Mouse (Mus musculus) limb, embryonic 14.5 days (tissue): ENCODE data around the gene Epor. TPM values are rescaled to one million over a fixed set of nuclear protein-coding genes. Genes with fewer than 3 reads are reported as not detected.

Experiments used
- ATAC-seq: fragments of 200-750 bp; cut with Nextera tagmentation; 2 replicates; pipeline ENCODE4 v1.8.0; 2017; ENCODE audit warnings: low read depth, moderate number of reproducible peaks, moderate TSS enrichment; ENCODE audit not compliant: low FRiP score
- DNase-seq: peaks from one replicate; pipeline ENCODE4 v3.0.0-alpha.2; 2015; ENCODE audit warnings: low spot score
- H3K27ac ChIP-seq: fragments of 300-500 bp; sonication (generic); replicated peaks from 2 replicates; pipeline ENCODE4 v1.5.1; 2014; ENCODE audit warnings: low read depth, mild to moderate bottlenecking, low read length, moderate library complexity, mixed read lengths
- H3K27me3 ChIP-seq: fragments of 300-500 bp; sonication (generic); 2 replicates; pipeline ENCODE4 v1.6.1; 2014; ENCODE audit warnings: low read length, mixed read lengths; ENCODE audit not compliant: control insufficient read depth, insufficient read depth
- H3K36me3 ChIP-seq: fragments of 300-500 bp; sonication (generic); 2 replicates; pipeline ENCODE4 v1.6.1; 2014; ENCODE audit warnings: mild to moderate bottlenecking, low read length, moderate library complexity, mixed read lengths; ENCODE audit not compliant: control insufficient read depth, insufficient read depth
- H3K4me1 ChIP-seq: fragments of 300-500 bp; sonication (generic); 2 replicates; pipeline ENCODE4 v1.6.1; 2014; ENCODE audit warnings: antibody characterized with exemption, low read length, mixed read lengths; ENCODE audit not compliant: control insufficient read depth, insufficient read depth
- H3K4me2 ChIP-seq: fragments of 300-500 bp; sonication (generic); replicated peaks from 2 replicates; pipeline ENCODE4 v1.6.1; 2014; ENCODE audit warnings: low read depth, mild to moderate bottlenecking, low read length, moderate library complexity; ENCODE audit not compliant: severe bottlenecking
- H3K4me3 ChIP-seq: fragments of 300-500 bp; sonication (generic); replicated peaks from 2 replicates; pipeline ENCODE4 v1.5.1; 2014; ENCODE audit warnings: low read length
- H3K9ac ChIP-seq: fragments of 300-500 bp; sonication (generic); 2 replicates; pipeline ENCODE4 v1.6.1; 2014; ENCODE audit warnings: mild to moderate bottlenecking, low read depth, low read length, moderate library complexity; ENCODE audit not compliant: severe bottlenecking
- H3K9me3 ChIP-seq: fragments of 300-500 bp; sonication (generic); 2 replicates; pipeline ENCODE4 v1.6.1; 2016; ENCODE audit warnings: low read length; ENCODE audit not compliant: control insufficient read depth
- POLR2A ChIP-seq: fragments of 200-500 bp; IDR thresholded peaks from 2 replicates; pipeline ENCODE4 v1.8.0; 2012; ENCODE audit warnings: inconsistent platforms, mild to moderate bottlenecking, moderate library complexity, borderline replicate concordance; ENCODE audit not compliant: insufficient read depth, insufficient read length; ENCODE audit errors: extremely low read depth
- WGBS: fragments of 180-500 bp; shearing (Covaris S2); extraction: QIAGEN DNeasy Blood & Tissue Kit; methylation state at CpG from one replicate; pipeline ENCODE4 v1.1.7; 2014; 5-methylcytosine and 5-hydroxymethylcytosine counted together
- polyA plus RNA-seq, 2 experiments: library from polyadenylated mRNA; depleted of rRNA in 1 of 2; stranded (reverse) in 1 of 2; unstranded in 1 of 2; fragments of >200 nt; fragmentation: Nextera tagmentation in 1 of 2; extraction: Ambion mirVana in 1 of 2; gene quantifications; 2 replicates each; pipeline versions ENCODE4 v1.2.1 to v1.2.3; 2012 to 2014

The Epor gene
- polyA plus RNA-seq, 2 experiments = 5.9 to 6.7 TPM

DNA sequence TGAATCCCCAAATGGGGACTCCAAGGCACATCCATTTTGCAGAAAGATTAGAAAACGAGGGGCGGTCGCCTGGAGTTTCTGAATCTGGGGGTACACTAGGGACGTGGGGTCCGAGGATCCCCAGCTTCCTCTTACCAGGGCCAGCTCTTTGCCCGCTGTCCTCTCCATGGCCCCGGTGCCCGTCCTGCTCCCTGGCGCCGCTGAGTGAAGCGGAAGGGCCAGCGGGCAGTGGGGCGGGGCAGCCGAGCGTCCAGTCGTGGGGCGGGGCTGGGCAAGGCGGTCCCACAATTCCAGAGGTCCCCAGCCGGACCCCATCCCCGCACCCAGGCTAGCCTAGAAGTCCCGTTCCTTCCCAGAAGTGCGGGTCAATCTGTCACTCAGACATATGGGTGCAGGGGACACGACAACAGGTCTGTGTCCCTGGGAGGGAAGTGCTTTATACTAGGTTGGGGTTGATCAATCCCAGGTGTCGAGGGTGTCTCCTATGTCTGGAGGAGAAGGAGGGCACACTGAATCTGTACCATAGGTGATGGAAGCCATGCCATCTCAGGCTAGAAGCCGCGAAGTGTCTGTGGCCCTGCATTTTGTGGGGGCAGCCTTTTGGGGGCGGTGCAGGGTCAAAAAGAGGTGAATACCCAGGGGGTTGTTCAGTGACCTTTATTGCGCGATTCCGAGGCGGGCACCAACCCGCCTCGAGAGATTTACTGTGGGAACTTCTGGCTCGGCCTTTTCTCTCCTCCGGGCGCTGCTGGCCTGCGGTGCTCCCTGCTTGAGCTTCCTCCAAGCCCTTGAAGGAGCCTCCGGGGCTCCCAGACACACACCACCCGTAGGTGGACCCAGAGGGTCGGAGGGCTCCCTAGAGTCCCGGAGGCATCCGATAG lies 26.2 kb upstream of the Epor start, which contains the start of gene Rgl3:
Rgl3 (minus strand) TSS at position 217 of the 881 bp plus-strand sequence.
- Histone ChIP-seq H3K36me3 (no peaks in the 10 kb centered on the region), H3K4me2 (peak within 1 kb of the TSS; percentile 66), H3K9ac (peak within 1 kb of the TSS; percentile 45; the same call in 1 of the 2 replicates), H3K27ac (no peak within 1 kb of the TSS), H3K9me3 (no peaks in the 10 kb centered on the region), H3K4me3 (peak within 1 kb of the TSS; percentile 38), H3K27me3 (peaks cover 61% of the 10 kb centered on the region), H3K4me1 (peaks cover 9% of the 10 kb centered on the region)
- WGBS = 1% methylated on average over 39 of the region's 42 CpGs
- DNase-seq (no peak), ATAC-seq (no peak)
- no peak for TF ChIP-seq POLR2A

GRCm38 (mm10) chr9:21988421-21989101 lies 25.3 kb upstream of the Epor start:
- ATAC-seq (no peak), DNase-seq (no peak)
- peak overlapping the region; percentile 45; the same call in 1 of the 2 replicates for H3K9ac ChIP-seq
- WGBS = under 1% methylated on average over 32 of the region's 32 CpGs
- peak overlapping the region; percentile 38 for H3K4me3 ChIP-seq
- H3K36me3 ChIP-seq = no peaks in the 10 kb centered on the region
- no peak for TF ChIP-seq POLR2A
- peak overlapping the region; percentile 66 for H3K4me2 ChIP-seq
- H3K4me1 ChIP-seq = peaks cover 9% of the 10 kb centered on the region
- H3K9me3 ChIP-seq = no peaks in the 10 kb centered on the region
- peaks cover 61% of the 10 kb centered on the region for H3K27me3 ChIP-seq
- no peak overlapping the region for H3K27ac ChIP-seq

DNA sequence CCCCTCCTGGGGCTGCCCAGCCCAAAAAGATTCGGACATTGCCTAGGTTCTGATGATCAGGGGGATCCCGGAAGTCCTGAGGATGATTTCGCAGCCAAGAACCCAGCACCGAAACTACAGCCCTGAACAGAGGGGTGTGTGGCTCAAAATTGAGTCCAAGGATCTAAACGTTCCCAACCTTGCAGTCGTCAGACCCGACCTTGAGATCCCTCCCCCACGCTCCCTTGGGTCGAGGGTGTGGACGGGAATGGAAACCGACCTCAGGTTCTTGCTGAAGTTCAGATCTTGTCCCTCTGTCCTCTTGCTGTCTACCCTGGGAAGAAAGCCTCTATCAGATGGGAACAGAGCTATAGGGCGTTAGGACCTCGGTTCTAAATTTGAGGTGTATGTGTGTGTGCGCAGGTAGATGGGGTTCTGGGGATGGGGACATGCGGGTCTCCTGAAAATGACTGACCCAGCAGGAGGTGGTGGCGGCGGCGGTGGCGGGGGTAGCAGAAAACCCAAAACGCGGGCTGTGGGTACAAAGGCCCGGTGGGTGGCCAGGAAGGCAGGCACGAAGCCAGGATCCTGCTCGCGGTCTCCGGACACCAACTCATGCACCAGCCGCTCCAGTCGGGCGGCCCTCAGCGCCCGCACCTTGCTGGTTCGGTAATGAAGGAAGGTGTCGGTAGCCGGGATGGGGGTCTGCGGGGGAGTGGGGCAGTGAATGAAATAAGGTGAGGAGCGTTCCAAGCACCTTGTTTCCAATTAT lies 24.5 kb upstream of the Epor start:
- Histone ChIP-seq H3K36me3 (no peaks in the 10 kb centered on the region), H3K4me3 (peak overlapping the region; percentile 38; the same call in 1 of the 2 replicates), H3K4me2 (peak overlapping the region; percentile 66), H3K9me3 (no peaks in the 10 kb centered on the region), H3K27ac (no peak overlapping the region), H3K9ac (no peak overlapping the region), H3K4me1 (peaks cover 9% of the 10 kb centered on the region), H3K27me3 (peaks cover 61% of the 10 kb centered on the region)
- 7% methylated on average over 34 of the region's 36 CpGs for WGBS
- no peak for TF ChIP-seq POLR2A
- no peak for DNase-seq
- ATAC-seq = no peak

GRCm38 (mm10) chr9:21983911-21984310 lies 20.6 kb upstream of the Epor start:
- no peaks in the 10 kb centered on the region for H3K36me3 ChIP-seq
- 26% methylated on average over 3 of the region's 3 CpGs for WGBS
- ATAC-seq (no peak), DNase-seq (no peak)
- peaks cover 26% of the 10 kb centered on the region for H3K27me3 ChIP-seq
- no peak for TF ChIP-seq POLR2A
- H3K4me2 ChIP-seq = no peak overlapping the region
- H3K4me1 ChIP-seq = no peaks in the 10 kb centered on the region
- H3K4me3 ChIP-seq = no peak overlapping the region
- no peak overlapping the region for H3K27ac ChIP-seq
- H3K9me3 ChIP-seq = no peaks in the 10 kb centered on the region
- no peak overlapping the region for H3K9ac ChIP-seq

GRCm38 (mm10) chr9:21978398-21979128 lies 15.3 kb upstream of the Epor start:
- DNase-seq (no peak), ATAC-seq (no peak)
- H3K9me3 ChIP-seq = no peaks in the 10 kb centered on the region
- H3K27ac ChIP-seq = no peak overlapping the region
- WGBS = 88% methylated on average over 4 of the region's 4 CpGs
- no peaks in the 10 kb centered on the region for H3K27me3 ChIP-seq
- H3K36me3 ChIP-seq = no peaks in the 10 kb centered on the region
- H3K4me1 ChIP-seq = no peaks in the 10 kb centered on the region
- no peak for TF ChIP-seq POLR2A
- H3K9ac ChIP-seq = no peak overlapping the region
- H3K4me2 ChIP-seq = no peak overlapping the region
- H3K4me3 ChIP-seq = no peak overlapping the region
